Mouse (Mus musculus): Measurements from ENCODE around the gene Dgkh.

The Dgkh gene

GRCm38 (mm10) chr14:78722031-78722430, 10.5 kb downstream of the Dgkh start:
- in situ Hi-C loops (cut with MboI), result no loop called here

GRCm38 (mm10) chr14:78716035-78716434, 16.5 kb downstream of the Dgkh start:
- in situ Hi-C loops (cut with MboI), result no loop called here

DNA sequence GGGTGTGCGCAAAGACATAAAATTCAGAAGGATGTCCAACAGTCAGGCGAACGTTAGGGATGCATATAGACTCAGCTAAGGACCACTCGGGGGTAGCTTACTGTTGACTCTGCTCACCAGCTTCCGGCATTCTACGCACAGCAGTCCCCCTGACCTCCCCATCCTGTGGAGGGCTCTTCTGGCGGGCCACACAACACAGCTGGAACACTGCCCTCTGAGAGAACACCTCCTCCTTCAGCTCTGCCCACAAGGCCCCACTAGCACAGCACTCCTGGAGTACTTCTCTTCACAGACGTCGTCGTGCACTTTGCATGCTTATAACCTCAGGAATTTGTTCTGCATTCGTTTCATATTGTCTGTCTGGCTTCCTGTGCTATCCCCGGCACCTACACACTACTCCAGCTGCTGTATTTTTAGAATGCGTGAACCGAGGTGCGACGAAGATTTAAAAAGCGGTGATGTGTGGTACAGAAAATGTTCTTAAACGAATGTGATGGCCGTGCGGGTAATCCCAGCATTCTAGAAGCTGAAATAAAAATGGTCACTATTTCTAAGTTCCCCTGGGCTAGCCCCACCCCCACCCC, 19.9 kb downstream of the Dgkh start:
- in situ Hi-C loops (cut with MboI), result no loop called here

DNA sequence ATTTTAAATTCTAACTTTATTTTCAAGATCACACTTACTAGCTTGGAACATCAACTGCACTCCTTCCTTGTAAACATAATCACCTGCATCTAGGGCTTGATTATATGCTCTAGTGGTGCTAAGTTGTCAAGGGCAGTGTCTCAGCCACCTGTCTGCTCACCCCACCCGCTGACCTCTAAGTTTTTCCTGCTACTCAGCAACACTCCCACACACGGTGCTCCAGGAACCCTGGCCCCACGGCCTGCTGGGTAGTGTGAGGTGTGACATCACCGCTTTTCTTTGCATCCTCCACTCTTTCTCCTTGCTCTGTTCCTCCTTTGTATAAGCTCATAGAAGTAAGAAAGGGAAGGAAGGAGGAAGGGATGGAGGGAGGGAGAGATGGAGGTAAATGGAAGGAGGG, 21.9 kb downstream of the Dgkh start:
- in situ Hi-C loops (cut with MboI), result no loop called here

DNA sequence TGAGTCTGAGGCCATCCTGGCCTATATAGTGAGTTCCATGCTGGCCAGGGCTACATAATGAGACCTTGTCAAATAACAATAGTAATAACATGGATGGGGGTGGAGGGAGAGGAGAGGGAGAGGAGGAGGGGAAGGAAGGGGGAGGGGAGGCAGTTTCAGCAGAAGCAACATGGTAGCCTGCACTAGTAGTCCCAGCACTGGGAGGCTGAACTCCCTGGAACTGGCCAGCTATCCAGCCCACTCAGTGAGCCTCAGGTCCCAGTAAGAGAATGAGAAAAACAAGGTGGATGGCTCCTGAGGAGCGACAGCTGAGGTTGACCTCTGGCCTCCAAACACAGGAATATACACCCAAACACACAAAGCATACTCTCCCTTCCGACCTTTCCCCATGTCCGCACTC, 27.0 kb downstream of the Dgkh start:
- in situ Hi-C loops (cut with MboI), result no loop called here

GRCm38 (mm10) chr14:78703989-78704388, 28.6 kb downstream of the Dgkh start:
- in situ Hi-C loops (cut with MboI), result no loop called here

DNA sequence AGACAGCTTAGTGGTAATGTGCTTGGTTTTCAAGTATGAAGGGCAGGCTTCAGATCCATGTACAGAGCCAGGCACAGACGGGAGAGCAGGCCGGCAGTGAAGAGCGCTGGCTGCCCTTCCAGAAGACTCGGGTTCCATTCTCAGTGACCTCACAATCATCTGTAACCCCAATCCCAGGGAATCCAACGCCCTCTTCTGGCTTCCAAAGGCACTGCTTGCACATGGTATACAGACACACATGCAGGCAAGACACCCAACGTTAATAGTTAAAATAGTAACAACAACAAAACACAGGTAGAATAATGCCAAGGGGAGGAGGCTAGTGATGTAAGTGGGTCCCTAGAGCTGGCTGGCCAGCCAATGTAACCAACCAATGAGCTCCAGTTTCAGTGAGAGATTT, 29.2 kb downstream of the Dgkh start:
- in situ Hi-C loops (cut with MboI), result no loop called here

DNA sequence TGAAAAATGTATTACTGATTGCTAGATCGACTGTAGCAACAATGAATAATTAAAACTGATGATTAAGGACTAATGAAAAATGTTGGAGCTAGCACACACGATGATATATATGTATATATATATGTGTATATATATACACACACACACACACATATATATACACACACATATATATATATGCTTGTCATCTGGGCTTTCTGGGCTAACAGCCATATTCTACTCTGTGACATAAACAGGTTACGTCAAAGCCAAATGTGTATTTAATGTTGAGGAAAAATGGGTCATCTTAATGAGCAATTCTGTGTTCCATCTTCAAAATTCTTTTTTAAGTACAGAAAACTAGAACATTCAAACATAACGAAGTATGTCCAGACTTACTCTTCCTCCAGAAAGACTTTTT, 30.5 kb downstream of the Dgkh start:
- in situ Hi-C loops (cut with MboI), result no loop called here

- in situ Hi-C loops (cut with MboI), result no loop called here
Observed at GRCm38 (mm10) chr14:78701501-78701900, 31.1 kb downstream of the Dgkh start.

DNA sequence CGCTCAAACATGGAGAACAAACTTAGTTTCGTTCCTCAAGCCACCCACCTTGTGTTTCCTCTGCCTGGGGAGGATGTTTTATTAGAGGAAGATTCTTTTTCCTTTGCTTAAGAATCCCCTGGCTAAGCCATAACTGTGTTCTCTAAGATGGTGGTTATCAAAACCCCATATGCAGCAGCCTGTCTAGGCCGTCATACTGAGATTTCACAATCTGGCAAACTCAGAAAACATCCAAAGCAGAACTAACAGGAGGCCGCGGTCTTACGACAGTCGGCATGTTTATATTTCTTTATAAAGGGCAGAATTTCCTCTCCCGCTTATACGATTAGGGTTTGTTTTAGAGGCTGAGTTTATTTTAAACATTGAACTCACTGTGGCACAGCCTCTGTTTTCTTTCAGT, 31.5 kb downstream of the Dgkh start:
- in situ Hi-C loops (cut with MboI), result no loop called here

DNA sequence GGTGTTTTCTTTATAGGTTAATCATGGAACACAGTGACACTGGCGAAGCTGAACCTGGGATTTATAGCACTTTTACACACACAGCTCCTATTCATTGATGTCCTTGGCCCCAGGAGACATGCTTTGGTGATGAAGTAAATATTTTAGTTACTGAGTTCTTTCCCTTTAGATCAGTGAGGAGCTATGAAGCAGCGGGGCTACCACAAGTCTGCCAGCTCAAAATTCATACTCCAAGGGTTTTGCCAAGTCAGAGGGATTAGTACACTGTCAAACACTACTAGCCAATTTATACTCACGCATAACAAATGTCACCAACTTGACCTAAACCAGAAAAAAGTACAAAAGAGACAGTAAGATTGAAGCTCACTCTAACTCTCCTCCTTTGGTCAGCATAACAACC, 32.9 kb downstream of the Dgkh start:
- in situ Hi-C loops (cut with MboI), result no loop called here

DNA sequence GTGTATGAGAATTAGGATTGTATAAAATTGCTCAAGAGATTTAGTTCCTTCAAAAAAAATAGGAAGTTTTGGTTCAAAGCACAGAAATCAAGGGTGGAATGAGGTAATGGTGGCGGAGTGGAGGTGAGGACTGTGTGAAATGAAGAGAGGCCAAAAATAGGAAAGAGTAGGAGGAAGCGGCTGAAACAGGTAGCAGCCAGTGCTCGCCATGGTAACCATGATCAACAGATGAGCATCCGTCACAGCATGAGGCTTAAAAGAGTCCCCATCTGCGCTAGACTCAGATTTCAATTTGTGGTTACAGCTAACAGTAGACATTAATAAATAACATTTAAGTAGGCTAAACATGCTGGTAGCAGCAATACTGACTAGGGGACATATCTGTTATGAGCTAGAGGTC, 33.4 kb downstream of the Dgkh start:
- in situ Hi-C loops (cut with MboI), result no loop called here

DNA sequence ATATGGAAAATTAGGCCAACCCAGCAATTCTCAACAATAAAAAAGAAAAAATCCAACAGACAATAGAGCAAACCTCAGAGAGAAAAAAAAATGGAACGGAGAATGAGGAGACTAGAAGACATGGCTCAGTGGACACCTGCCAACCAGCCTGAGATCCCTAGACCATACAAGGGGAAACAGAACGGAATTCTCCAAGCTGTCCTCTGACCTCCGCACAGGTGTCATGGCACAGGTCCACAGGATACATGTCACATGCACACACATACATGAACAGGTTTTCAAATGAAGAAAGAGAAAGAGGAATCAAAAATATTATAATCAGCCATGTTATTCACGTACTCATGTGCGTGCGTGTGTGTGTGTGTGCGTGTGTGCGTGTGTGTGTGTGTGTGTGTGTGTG, 38.5 kb downstream of the Dgkh start:
- in situ Hi-C loops (cut with MboI), result no loop called here

GRCm38 (mm10) chr14:78692602-78693001, 40.0 kb downstream of the Dgkh start:
- in situ Hi-C loops (cut with MboI), result no loop called here

DNA sequence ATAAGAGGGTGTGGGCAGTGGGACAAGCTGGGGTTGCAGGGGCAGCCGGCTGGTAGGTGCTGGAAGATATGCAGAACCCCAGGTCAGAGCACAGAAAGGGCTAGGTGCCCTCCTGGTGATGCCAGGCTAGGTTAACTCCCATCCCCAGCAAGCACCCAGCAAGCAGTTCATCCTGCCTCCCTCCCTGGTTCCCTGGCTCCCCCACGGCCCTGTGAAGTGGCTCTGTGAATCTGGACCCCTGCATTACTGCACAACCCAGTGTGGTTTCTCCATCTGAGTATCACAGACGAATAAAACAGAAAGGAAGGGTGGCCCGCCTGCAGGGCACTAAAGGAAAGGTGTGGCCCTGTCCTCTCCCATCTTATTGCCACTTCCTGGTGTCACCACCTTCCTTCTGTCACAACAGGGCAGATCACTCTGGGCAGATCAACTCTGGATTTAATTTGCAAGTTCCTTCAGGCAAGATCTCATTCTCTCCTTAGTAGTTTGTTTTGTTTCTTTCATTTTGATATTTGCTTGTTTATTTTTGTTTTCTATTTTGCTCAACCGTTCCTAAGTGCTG, 40.6 kb downstream of the Dgkh start:
- in situ Hi-C loops (cut with MboI), result no loop called here

DNA sequence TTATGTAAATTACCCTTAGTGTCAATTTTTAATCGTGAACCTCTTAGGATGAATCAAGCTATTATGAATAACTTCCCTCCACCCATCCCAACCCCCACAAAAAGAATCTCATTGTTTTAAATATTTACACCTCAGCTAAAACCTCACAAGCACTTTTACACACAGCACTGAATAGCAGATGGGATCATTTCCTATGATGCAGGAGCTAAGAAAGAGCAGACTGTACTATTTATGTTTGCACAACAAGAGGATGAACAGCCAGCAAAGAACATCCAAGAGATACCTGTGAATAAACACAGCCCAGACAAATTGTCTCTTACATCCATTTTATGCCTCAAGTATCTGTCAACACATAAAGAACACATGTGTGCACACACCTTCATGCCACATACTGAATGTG, 41.7 kb downstream of the Dgkh start:
- in situ Hi-C loops (cut with MboI), result no loop called here

GRCm38 (mm10) chr14:78690387-78690786, 42.2 kb downstream of the Dgkh start:
- in situ Hi-C loops (cut with MboI), result no loop called here

- in situ Hi-C loops (cut with MboI), result no loop called here
Observed at GRCm38 (mm10) chr14:78689950-78690349, 42.6 kb downstream of the Dgkh start.

- in situ Hi-C loops (cut with MboI), result no loop called here
Observed at GRCm38 (mm10) chr14:78687716-78688115, 44.9 kb downstream of the Dgkh start.

- in situ Hi-C loops (cut with MboI), result no loop called here
Observed at GRCm38 (mm10) chr14:78686701-78687100, 45.9 kb downstream of the Dgkh start.

DNA sequence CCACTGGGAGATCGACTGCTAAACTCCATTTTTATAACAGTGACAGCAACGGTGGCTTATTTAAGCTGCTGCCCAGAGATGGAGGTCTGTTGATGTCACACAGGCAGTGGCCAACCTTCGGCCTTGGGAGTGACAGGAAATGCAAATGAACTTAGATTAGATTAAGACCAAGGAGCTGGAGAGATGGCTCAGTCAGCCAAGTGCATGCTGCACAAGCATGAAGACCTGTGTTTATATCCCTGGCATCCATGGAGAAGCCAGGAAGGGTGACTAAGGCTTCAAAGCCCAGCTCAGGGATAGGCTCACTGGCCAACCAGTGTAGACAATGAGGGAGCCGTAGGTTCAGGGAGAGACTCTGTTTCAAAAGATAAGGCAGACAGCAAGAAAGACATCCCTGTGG, 48.4 kb downstream of the Dgkh start:
- in situ Hi-C loops (cut with MboI), result no loop called here

- in situ Hi-C loops (cut with MboI), result no loop called here
Observed at GRCm38 (mm10) chr14:78678981-78679380, 53.6 kb downstream of the Dgkh start.

DNA sequence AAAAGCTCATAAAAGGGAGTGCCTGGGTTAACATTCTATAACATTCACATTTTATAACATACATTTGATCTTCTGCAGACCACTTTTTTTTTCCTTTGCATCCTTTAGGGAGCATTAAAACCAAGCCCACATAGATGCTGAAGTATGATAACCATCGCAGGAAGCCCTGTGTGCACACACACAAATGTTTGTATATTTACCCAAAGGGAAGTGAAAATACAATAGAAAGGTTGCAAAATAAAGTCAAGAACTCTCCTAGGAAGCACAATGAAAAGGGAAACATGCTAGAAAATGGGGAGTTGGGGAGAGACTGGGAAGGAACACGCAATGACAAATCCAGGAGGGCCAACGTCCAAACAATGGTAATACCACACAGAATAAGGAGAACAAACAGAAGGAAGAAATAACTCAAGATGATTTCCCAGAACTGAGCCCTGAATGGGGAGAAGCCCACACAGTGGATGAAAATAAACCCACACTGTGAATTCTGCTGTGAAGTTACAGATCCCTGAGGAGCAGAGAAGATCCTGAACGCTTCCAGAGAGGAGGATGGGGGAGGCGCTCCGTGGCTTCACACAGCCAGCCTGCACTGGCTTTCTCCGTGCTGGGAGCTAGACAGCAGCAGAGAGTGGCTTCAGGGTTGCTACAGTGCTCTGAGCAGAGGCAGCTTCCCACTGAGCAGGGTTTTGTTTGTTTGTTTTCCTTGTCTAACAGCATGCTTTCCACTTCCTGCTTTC, 54.6 kb downstream of the Dgkh start:
- in situ Hi-C loops (cut with MboI), result no loop called here

DNA sequence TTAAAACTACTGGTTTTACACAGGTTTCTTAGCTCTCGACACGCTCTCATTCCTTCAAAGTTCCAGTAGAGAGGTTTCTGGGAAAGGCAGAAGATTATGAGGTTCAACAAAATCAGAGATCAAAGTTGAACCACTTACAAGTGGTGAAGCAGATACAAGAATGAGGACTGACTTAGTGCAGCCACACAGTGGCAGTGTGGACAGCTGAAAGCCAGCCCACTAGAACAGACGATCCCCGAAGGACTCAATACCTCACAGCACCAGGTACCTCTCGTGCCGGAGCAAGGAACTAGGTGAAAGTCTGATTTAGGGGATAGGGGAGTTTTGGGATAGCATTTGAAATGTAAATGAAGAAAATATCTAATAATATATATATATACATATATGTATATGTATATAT, 56.1 kb downstream of the Dgkh start:
- in situ Hi-C loops (cut with MboI), result no loop called here

Data from mature B cell (primary cell).